Mouse (Mus musculus) midbrain, embryonic 11.5 days (tissue): Measurements from ENCODE around the gene Tubgcp2. TPM values are rescaled to one million over a fixed set of nuclear protein-coding genes. Genes with fewer than 3 reads are reported as not detected.

Experiments
- ATAC-seq: fragments of 200-750 bp; cut with Nextera tagmentation; 2 replicates; pipeline ENCODE4 v1.8.0; 2017; ENCODE audit warnings: moderate TSS enrichment, moderate library complexity; ENCODE audit not compliant: low FRiP score
- DNase-seq: peaks from one replicate; pipeline ENCODE4 v3.0.0; 2015; ENCODE audit warnings: low spot score; ENCODE audit errors: missing footprints
- H3K27ac ChIP-seq: fragments of 300-500 bp; sonication (generic); 2 replicates; pipeline ENCODE4 v1.5.1; 2014; ENCODE audit warnings: low read depth, low read length
- H3K27me3 ChIP-seq: fragments of 300-500 bp; sonication (generic); 2 replicates; pipeline ENCODE4 v1.6.1; 2014; ENCODE audit warnings: mild to moderate bottlenecking, low read length, moderate library complexity, mixed read lengths; ENCODE audit not compliant: control insufficient read depth, insufficient read depth
- H3K36me3 ChIP-seq: fragments of 300-500 bp; sonication (generic); 2 replicates; pipeline ENCODE4 v1.6.1; 2014; ENCODE audit warnings: mild to moderate bottlenecking, low read length, moderate library complexity, mixed read lengths; ENCODE audit not compliant: control insufficient read depth, insufficient read depth
- H3K4me1 ChIP-seq: fragments of 300-500 bp; sonication (generic); 2 replicates; pipeline ENCODE4 v1.6.1; 2014; ENCODE audit warnings: low read length; ENCODE audit not compliant: control insufficient read depth, insufficient read depth
- H3K4me2 ChIP-seq: fragments of 300-500 bp; sonication (generic); 2 replicates; pipeline ENCODE4 v1.6.1; 2014; ENCODE audit warnings: mild to moderate bottlenecking, moderate library complexity
- H3K4me3 ChIP-seq: fragments of 300-500 bp; sonication (generic); 2 replicates; pipeline ENCODE4 v1.5.1; 2014; ENCODE audit warnings: low read depth, low read length
- H3K9ac ChIP-seq: fragments of 300-500 bp; sonication (generic); 2 replicates; pipeline ENCODE4 v1.6.1; 2014; ENCODE audit warnings: low read length
- H3K9me3 ChIP-seq: fragments of 300-500 bp; sonication (generic); 2 replicates; pipeline ENCODE4 v1.6.1; 2016; ENCODE audit warnings: low read length; ENCODE audit not compliant: control insufficient read depth
- WGBS: fragments of 180-500 bp; shearing (Covaris S2); extraction: QIAGEN DNeasy Blood & Tissue Kit; methylation state at CpG from one replicate; pipeline ENCODE4 v1.1.7; 2014; 5-methylcytosine and 5-hydroxymethylcytosine counted together
- polyA plus RNA-seq: library from polyadenylated mRNA; unstranded; fragments of >200 nt; fragmentation: Nextera tagmentation; extraction: Ambion mirVana; gene quantifications from 2 replicates; pipeline ENCODE4 v1.2.1, GENCODE M21; 2014

Gene Tubgcp2
- polyA plus RNA-seq, 1 experiment from 2014 or later, result 58.9 TPM

DNA sequence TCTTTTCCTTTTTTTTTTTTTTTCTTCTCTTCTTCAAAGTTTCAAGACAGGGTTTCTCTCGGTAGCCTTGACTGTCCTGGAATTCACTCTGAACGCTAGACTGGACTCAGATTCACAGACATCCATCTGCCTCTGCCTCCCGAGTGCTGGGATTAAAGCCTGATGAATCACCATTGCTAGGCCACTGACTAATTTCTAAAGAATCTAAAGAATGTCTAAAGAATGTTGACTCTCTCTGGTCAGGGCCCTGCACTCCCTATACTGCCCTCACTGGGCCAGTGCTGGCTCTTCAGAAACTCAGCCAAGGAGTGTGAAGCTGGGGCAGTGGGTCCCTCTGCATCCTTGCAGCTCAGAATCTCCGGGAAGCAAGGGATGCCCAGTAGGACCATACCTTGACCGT lies 61.0 kb downstream of the Tubgcp2 start:
- WGBS, result 54% methylated on average over 5 of the region's 5 CpGs
- H3K27me3 ChIP-seq, result peaks cover 2% of the 10 kb centered on the region
- H3K27ac ChIP-seq, result no peak overlapping the region
- H3K9ac ChIP-seq, result no peak overlapping the region
- peaks cover 7% of the 10 kb centered on the region for H3K4me1 ChIP-seq
- no peak overlapping the region for H3K4me3 ChIP-seq
- no peaks in the 10 kb centered on the region for H3K36me3 ChIP-seq
- ATAC-seq (no peak), DNase-seq (peak; percentile 8)
- no peaks in the 10 kb centered on the region for H3K9me3 ChIP-seq
- no peak overlapping the region for H3K4me2 ChIP-seq

DNA sequence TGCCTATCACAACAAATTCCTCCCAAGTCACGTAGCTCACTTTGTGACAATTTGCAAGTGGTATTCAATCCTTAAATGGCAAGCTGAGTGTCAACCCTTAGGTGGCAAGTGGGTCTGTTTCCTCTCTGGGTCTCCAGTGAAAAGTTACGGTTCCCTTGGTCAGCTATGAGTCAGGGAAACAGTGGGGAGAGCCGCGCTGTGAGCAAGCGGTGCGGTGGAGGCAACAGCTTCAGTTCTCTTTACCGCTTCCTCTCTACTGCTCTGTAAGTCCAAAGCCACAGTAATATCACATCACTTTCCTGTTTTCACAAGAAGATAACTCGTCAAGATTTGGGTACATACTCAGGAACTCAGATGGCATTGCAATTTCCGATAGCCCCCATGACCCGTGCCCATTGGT lies 62.2 kb downstream of the Tubgcp2 start:
- ATAC-seq (no peak), DNase-seq (peak; percentile 49)
- no peaks in the 10 kb centered on the region for H3K9me3 ChIP-seq
- WGBS, result 91% methylated on average over 10 of the region's 10 CpGs
- H3K27ac ChIP-seq, result no peak overlapping the region
- H3K4me3 ChIP-seq, result no peak overlapping the region
- H3K4me2 ChIP-seq, result no peak overlapping the region
- no peaks in the 10 kb centered on the region; the same call in 1 of the 2 replicates for H3K27me3 ChIP-seq
- no peak overlapping the region for H3K9ac ChIP-seq
- H3K4me1 ChIP-seq, result peaks cover 7% of the 10 kb centered on the region
- H3K36me3 ChIP-seq, result no peaks in the 10 kb centered on the region

DNA sequence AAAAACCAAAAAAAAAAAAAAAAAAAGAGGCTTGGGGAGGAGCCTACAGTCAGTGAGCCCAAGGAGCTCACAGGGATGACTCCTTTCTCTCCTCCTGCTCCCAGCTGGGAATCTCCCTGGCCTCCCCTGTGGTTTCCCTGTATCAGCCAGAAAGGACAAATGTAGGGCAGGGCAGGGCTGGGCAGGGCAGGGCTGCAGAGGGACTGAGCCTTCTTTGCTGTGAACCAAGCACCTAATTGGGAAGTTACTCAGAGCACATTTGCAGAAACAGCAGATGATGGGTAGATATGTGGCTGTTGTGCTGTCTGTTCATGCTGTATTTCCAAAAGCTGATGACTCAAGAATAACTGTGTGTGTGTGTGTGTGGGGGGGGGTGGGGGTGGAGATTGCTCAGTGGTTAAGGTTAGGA lies 63.5 kb downstream of the Tubgcp2 start:
- Histone ChIP-seq H3K9ac (no peak overlapping the region), H3K36me3 (no peaks in the 10 kb centered on the region), H3K4me3 (no peak overlapping the region), H3K9me3 (no peaks in the 10 kb centered on the region), H3K27me3 (peaks cover 2% of the 10 kb centered on the region; the same call in 1 of the 2 replicates), H3K4me1 (no peaks in the 10 kb centered on the region; the same call in 1 of the 2 replicates), H3K27ac (no peak overlapping the region), H3K4me2 (no peak overlapping the region)
- ATAC-seq (no peak), DNase-seq (no peak)

DNA sequence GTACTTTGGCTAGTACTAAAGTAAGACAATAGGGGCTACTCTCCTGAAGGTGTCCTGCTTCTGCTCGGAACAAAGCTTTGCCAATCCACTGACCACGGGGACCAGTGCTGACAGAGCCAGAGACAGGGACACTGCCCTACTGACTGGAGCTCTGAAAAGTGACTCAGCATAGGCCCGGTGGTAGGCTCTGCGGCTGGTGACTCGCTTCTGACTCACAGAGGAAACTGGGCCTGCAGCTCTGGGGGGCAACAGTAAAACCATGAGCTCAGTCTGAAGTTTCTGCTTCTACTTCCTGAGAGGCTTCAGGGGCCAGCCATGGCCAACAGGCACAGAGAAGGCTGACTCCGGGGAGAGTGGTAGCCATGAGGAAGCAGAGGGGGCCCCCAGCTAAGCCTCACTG lies 65.0 kb downstream of the Tubgcp2 start:
- no peak overlapping the region for H3K4me2 ChIP-seq
- H3K4me3 ChIP-seq, result no peak overlapping the region
- no peak overlapping the region for H3K9ac ChIP-seq
- no peaks in the 10 kb centered on the region for H3K36me3 ChIP-seq
- no peak overlapping the region for H3K27ac ChIP-seq
- peaks cover 2% of the 10 kb centered on the region; the same call in 1 of the 2 replicates for H3K27me3 ChIP-seq
- WGBS, result 59% methylated on average over 6 of the region's 6 CpGs
- ATAC-seq (no peak), DNase-seq (peak; percentile 71)
- H3K9me3 ChIP-seq, result no peaks in the 10 kb centered on the region
- no peaks in the 10 kb centered on the region for H3K4me1 ChIP-seq

DNA sequence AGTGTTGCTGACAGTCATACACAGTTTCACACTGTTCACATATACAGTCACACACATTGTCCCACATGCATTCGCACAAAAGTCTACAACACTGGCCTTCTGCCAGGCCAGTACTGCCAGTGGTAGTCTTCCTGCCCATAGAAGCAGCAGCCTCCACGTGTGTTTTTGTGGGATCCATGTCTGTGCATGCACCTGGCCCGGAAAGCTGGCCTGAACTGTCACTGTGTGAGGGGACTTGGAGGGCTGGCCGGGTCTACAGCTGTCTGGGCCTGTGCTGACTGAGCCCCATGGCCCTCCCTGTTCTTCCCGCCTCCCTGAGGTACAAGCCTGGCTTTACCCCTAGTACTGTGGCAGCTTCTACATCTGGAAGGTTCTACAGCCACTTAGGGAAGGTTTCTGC lies 65.5 kb downstream of the Tubgcp2 start:
- Histone ChIP-seq H3K36me3 (no peaks in the 10 kb centered on the region), H3K27ac (no peak overlapping the region), H3K9me3 (no peaks in the 10 kb centered on the region), H3K4me2 (no peak overlapping the region), H3K9ac (no peak overlapping the region), H3K4me3 (no peak overlapping the region), H3K4me1 (no peaks in the 10 kb centered on the region), H3K27me3 (peaks cover 2% of the 10 kb centered on the region; the same call in 1 of the 2 replicates)
- ATAC-seq (no peak), DNase-seq (peak; percentile 73)
- WGBS, result 82% methylated on average over 5 of the region's 5 CpGs

DNA sequence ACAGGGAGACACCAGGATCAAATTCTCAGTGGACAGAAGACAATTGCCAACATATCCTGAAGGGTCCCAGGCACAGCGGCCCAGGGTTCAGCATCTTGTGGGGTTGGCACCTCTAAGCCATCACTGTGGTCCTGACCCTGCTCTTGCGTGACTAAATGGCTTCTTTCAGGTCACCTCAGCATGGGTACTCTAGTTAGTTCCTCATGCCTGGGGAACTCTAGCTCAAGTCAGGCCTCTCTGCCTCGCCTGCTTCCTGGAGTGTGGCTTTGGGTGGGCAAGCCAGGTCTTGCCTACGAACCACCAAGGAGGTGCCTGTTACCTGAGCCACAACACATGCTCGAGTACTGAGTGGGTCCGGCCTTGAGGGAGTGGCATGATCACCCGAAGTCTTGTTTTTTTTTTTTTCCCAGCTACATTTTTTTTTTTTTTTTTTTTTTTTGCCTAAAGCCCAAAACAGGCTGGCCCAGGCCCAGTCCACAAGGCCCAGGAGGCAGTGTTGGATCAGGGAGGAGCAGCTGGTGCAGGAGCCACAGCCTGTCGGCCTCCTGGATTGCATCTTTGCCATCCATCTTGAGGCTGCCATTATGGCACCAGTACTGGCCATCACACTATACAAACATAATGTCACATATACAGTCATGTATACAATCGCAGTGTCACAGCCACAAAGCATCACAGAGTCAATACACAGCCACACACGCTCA lies 66.1 kb downstream of the Tubgcp2 start:
- H3K27ac ChIP-seq, result no peak overlapping the region
- H3K9me3 ChIP-seq, result no peaks in the 10 kb centered on the region
- no peak overlapping the region for H3K4me2 ChIP-seq
- H3K36me3 ChIP-seq, result no peaks in the 10 kb centered on the region
- no peaks in the 10 kb centered on the region for H3K4me1 ChIP-seq
- 86% methylated on average over 10 of the region's 10 CpGs for WGBS
- ATAC-seq (no peak), DNase-seq (peak; percentile 60)
- H3K9ac ChIP-seq, result no peak overlapping the region
- H3K4me3 ChIP-seq, result no peak overlapping the region
- H3K27me3 ChIP-seq, result peaks cover 2% of the 10 kb centered on the region; the same call in 1 of the 2 replicates

DNA sequence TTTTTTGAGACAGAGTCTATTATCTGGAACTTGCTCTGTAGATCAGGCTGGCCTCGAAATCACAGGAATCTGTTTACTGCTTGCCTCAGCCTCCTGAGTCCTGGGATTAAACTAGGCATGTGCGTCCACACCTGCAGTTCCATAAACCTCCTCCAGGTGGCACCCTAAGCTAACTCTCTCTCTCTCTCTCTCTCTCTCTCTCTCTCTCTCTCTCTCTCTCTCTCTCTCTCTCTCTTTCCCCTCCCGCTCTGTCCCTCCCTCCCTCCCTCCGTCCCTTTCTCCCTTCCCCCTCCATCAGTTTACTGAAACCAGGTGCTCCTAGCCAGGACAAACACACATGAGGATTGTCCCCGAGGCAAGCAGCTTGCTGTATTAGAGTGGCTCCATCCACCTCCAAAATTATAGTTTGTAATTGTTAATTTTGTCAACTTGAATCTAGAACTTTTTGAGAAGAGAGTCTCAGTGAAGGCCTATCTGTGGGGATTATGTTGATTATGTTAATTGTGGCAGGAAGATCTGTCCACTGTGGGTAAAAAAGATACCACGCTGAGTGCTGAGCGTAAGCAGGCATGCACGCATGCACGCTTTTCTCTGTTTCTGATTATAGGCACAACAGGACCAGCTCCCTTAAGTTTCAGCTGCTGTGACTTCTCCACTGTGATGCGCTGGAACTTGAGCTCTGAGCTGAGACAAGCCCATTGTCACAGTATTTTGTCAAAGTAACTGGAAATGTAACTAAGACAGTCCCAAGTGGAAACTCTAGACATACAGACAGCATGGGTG lies 66.9 kb downstream of the Tubgcp2 start:
- no peaks in the 10 kb centered on the region for H3K9me3 ChIP-seq
- DNase-seq, result peak; percentile 99
- no peak overlapping the region for H3K27ac ChIP-seq
- peak; percentile 64; the same call in 1 of the 2 replicates for ATAC-seq
- H3K4me3 ChIP-seq, result no peak overlapping the region
- peaks cover 2% of the 10 kb centered on the region; the same call in 1 of the 2 replicates for H3K27me3 ChIP-seq
- WGBS, result 34% methylated on average over 10 of the region's 10 CpGs
- no peaks in the 10 kb centered on the region for H3K4me1 ChIP-seq
- H3K36me3 ChIP-seq, result no peaks in the 10 kb centered on the region
- H3K4me2 ChIP-seq, result no peak overlapping the region
- no peak overlapping the region for H3K9ac ChIP-seq

DNA sequence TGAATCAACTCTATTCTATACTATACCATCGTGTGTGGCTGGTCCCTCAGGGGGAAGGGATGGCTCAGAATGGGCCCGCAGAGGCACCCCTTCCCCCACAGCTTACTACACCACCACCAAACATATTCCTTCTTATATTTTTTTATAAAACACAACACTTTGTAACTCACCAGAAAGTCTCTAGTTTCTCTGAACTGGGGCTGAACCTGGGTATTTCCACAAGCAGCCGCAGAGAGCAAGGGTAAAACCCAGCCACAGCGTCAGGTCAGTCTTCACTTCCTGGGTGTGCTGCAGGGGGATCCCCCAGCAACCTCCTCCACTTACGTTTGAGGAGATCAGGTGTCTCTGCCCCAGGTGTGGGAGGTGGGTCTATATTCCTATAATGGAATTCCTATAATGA lies 68.0 kb downstream of the Tubgcp2 start:
- H3K27me3 ChIP-seq, result peaks cover 2% of the 10 kb centered on the region; the same call in 1 of the 2 replicates
- 57% methylated on average over 5 of the region's 5 CpGs for WGBS

DNA sequence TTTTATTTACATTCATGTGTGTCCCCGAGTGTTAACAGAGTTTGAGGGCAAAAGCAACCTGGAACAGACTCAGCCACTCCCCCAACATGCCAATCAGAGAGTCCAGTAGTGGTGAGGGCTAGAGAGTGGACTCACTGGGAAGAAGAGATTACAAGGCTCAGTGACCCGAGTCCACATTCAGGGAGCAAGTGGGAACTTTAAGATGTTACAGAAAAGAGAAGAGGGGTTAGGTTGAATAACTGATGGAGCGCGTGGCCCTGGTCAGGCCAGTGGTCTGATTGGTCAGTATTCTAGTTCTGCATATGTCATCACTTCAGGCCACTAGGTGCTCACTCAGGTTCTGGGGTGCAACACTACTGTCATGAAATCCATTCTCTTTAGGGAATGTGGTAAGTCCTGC lies 69.3 kb downstream of the Tubgcp2 start:
- no peak overlapping the region for H3K9ac ChIP-seq
- H3K27me3 ChIP-seq, result peaks cover 2% of the 10 kb centered on the region; the same call in 1 of the 2 replicates
- ATAC-seq, result no peak
- H3K27ac ChIP-seq, result no peak overlapping the region
- no peaks in the 10 kb centered on the region for H3K36me3 ChIP-seq
- no peak overlapping the region for H3K4me2 ChIP-seq
- H3K9me3 ChIP-seq, result no peaks in the 10 kb centered on the region
- WGBS, result 7% methylated on average over 4 of the region's 4 CpGs
- no peaks in the 10 kb centered on the region for H3K4me1 ChIP-seq
- no peak overlapping the region for H3K4me3 ChIP-seq
- peak; percentile 80 for DNase-seq

More for the DNA sequence above, 68.0 kb downstream of the Tubgcp2 start:
- H3K9me3 ChIP-seq, result no peaks in the 10 kb centered on the region
- H3K27ac ChIP-seq, result no peak overlapping the region
- peak; percentile 61 for DNase-seq
- no peaks in the 10 kb centered on the region for H3K4me1 ChIP-seq
- no peak overlapping the region for H3K4me2 ChIP-seq
- H3K4me3 ChIP-seq, result no peak overlapping the region
- no peak for ATAC-seq
- no peak overlapping the region for H3K9ac ChIP-seq
- no peaks in the 10 kb centered on the region for H3K36me3 ChIP-seq
